Mouse (Mus musculus) kidney, embryonic 15.5 days (tissue): Measurements from ENCODE around the gene Nipa2. TPM values are rescaled to one million over a fixed set of nuclear protein-coding genes. Genes with fewer than 3 reads are reported as not detected.
A peak's percentile ranks its signal among the peaks of the same experiment; 100 is the strongest.

Source experiments
- ATAC-seq: fragments of 200-750 bp; cut with Nextera tagmentation; replicated peaks from 2 replicates; pipeline ENCODE4 v1.8.0; 2017; ENCODE audit warnings: moderate TSS enrichment; ENCODE audit not compliant: low FRiP score
- H3K27ac ChIP-seq: fragments of 300-500 bp; sonication (generic); 2 replicates; pipeline ENCODE4 v1.5.1; 2015; ENCODE audit warnings: mild to moderate bottlenecking, inconsistent platforms
- H3K27me3 ChIP-seq: fragments of 300-500 bp; sonication (generic); 2 replicates; pipeline ENCODE4 v1.6.1; 2015; ENCODE audit warnings: inconsistent platforms
- H3K36me3 ChIP-seq: fragments of 300-500 bp; sonication (generic); 2 replicates; pipeline ENCODE4 v1.6.1; 2015; ENCODE audit warnings: inconsistent platforms
- H3K4me1 ChIP-seq: fragments of 300-500 bp; sonication (generic); 2 replicates; pipeline ENCODE4 v1.6.1; 2015; ENCODE audit warnings: inconsistent platforms
- H3K4me2 ChIP-seq: fragments of 300-500 bp; sonication (generic); 2 replicates; pipeline ENCODE4 v1.6.1; 2015; ENCODE audit warnings: moderate library complexity, mild to moderate bottlenecking, inconsistent platforms
- H3K4me3 ChIP-seq: fragments of 300-500 bp; sonication (generic); replicated peaks from 2 replicates; pipeline ENCODE4 v1.5.1; 2015; ENCODE audit warnings: mild to moderate bottlenecking, inconsistent platforms
- H3K9ac ChIP-seq: fragments of 300-500 bp; sonication (generic); 2 replicates; pipeline ENCODE4 v1.6.1; 2015; ENCODE audit warnings: mild to moderate bottlenecking, inconsistent platforms
- H3K9me3 ChIP-seq: fragments of 300-500 bp; sonication (generic); replicated peaks from 2 replicates; pipeline ENCODE4 v1.6.1; 2016; ENCODE audit warnings: inconsistent platforms
- whole genome bisulfite sequencing: fragments of 180-500 bp; shearing (Covaris S2); methylation state at CpG from one replicate; pipeline ENCODE4 v1.1.7; 2015; ENCODE audit warnings: mixed read lengths; 5-methylcytosine and 5-hydroxymethylcytosine counted together
- polyA plus RNA-seq: library from polyadenylated mRNA; unstranded; fragments of >200 nt; fragmentation: Nextera tagmentation; extraction: Ambion mirVana; gene quantifications from 2 replicates; pipeline ENCODE4 v1.2.1, GENCODE M21; 2015

The Nipa2 gene
- polyA plus RNA-seq, 1 experiment from 2014 or later, result 45.5 TPM

DNA sequence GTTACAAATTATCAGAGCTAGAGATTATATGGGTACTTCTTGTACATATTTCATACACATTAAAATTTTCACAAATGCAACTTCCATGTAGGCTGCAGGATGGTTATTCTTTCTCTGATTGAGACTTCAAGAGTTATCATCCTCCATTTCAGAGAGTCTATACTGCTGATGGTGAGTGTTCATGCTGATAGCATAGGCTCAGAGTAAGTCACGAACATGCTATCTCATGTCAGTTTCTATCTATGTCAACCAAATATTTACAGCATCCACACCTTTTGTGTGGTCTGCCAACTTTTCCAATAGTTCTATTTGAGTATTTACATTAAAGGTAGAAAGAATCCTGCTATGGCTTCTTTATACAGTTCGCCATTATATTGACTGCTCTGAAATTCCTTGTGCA, 19.2 kb upstream of the Nipa2 start:
- WGBS, result 91% methylated on average over 2 of the region's 2 CpGs
- H3K4me3 ChIP-seq, result no peak overlapping the region
- no peak for ATAC-seq

DNA sequence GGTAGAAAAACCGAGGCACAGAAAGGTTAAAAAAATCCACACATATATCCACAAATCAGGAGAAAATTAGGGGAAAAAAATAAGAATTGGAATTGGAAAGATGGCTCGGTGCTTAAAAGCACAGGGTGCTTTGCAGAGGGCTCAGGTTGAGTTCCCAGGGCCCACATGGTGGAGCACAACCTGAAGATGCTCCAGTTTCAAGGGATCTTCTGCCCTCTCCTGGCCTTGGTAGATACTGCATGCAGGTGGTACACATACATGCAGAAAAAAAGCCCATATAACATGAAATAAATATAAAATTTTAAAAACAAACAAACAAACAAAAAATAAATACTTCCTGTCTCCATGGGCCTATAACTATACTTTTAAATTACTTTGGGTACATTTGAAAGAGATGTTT, 12.2 kb upstream of the Nipa2 start:
- peaks cover 13% of the 10 kb centered on the region for H3K36me3 ChIP-seq
- no peak overlapping the region for H3K4me2 ChIP-seq
- ATAC-seq, result no peak
- WGBS, result 96% methylated on average over 2 of the region's 2 CpGs
- no peak overlapping the region for H3K9ac ChIP-seq
- no peak overlapping the region for H3K4me3 ChIP-seq
- H3K27me3 ChIP-seq, result no peaks in the 10 kb centered on the region
- H3K4me1 ChIP-seq, result no peaks in the 10 kb centered on the region
- no peak overlapping the region for H3K27ac ChIP-seq
- H3K9me3 ChIP-seq, result no peaks in the 10 kb centered on the region

More for the DNA sequence above, 19.2 kb upstream of the Nipa2 start:
- H3K27ac ChIP-seq, result no peak overlapping the region
- no peak overlapping the region for H3K4me2 ChIP-seq
- H3K4me1 ChIP-seq, result no peaks in the 10 kb centered on the region
- no peaks in the 10 kb centered on the region for H3K27me3 ChIP-seq
- H3K36me3 ChIP-seq, result peaks cover 15% of the 10 kb centered on the region; the same call in 1 of the 2 replicates
- no peaks in the 10 kb centered on the region for H3K9me3 ChIP-seq
- no peak overlapping the region for H3K9ac ChIP-seq

DNA sequence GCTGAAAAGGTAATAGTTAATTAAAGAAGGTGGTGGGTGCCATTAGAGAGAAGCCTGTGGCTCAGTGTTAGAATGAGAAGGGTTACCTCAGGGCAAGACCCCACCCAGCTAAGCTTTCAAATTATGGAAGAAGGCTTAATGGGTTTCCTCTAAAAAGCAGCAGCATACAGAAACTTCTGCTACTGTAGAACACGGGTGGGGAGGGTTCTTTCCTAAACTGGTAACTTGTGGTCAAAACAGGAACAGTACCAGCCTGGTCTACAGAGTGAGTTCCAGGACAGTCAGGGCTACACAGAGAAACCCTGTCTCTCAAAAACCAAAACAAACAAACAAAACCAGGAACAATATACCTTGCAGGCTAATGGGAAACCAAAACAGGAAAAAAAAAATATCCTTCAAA, 7.1 kb upstream of the Nipa2 start:
- H3K9ac ChIP-seq, result no peak overlapping the region
- WGBS, result 73% methylated on average over 1 of the region's 1 CpGs
- H3K9me3 ChIP-seq, result no peaks in the 10 kb centered on the region
- H3K36me3 ChIP-seq, result peaks cover 4% of the 10 kb centered on the region
- no peak overlapping the region for H3K27ac ChIP-seq
- H3K27me3 ChIP-seq, result no peaks in the 10 kb centered on the region
- H3K4me2 ChIP-seq, result no peak overlapping the region
- no peak overlapping the region for H3K4me3 ChIP-seq
- no peak for ATAC-seq
- peaks cover 7% of the 10 kb centered on the region; the same call in 1 of the 2 replicates for H3K4me1 ChIP-seq

DNA sequence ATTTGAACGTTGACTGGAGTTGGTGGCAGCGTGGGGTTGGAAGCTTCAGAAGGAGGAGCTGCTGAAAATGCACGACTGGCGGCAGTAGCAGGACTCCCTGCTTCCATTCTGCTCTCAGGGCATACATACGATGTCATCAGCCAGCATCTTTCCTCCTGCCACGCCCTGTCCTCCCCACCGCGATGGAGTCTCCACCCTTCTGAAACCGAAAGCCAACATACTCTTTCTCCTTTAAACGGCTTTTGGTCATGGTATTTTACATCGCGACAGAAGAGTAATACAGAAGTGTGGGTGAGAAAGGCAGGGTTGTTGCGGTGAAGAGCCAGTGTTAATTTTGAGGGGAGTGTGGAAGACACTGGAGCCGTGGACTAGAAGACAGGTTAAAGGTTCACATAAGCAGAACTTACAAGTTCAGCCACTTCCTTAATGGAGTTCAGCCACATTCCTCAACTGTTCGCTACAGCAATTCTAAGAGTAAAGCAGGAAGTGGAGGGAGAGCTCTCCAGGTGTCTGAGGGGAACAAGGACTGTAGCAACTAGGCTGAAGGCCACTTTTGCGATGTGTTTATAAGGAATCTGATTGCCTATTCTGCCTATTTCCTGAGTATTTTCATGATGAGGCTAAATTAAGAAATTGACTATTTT, 6.1 kb upstream of the Nipa2 start:
- no peak for ATAC-seq

DNA sequence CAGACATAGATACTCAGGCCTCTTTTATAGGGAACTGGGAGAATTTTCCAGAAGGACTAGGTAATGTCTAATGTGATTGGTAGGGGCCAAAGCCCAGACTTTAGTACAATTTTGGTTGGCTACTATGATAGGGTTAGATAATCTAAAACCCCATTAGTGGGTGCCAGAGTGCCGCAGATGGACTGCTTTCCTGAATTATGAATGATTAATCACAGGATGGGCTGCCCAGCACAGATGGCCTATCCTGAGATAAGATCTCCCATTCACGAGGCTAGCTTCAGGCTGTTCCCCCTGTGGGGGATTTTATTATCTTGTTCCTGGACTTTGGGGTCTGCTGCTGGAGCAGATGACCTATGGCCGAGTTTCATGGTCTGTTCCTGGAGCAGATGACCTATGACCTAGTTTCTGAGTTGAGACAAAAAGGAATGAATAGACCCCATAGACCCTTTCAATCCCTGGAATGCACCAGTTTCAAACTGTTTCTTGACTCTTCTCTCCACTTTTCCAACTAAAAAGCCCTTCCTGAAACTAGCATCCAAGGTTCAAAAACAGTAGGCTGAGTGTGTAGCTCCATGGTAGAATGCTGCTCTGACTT, 4.7 kb upstream of the Nipa2 start:
- Histone ChIP-seq H3K36me3 (no peaks in the 10 kb centered on the region), H3K27me3 (no peaks in the 10 kb centered on the region), H3K9me3 (no peaks in the 10 kb centered on the region), H3K27ac (no peak overlapping the region), H3K4me3 (no peak overlapping the region), H3K9ac (no peak overlapping the region), H3K4me1 (peaks cover 15% of the 10 kb centered on the region; the same call in 1 of the 2 replicates), H3K4me2 (no peak overlapping the region)
- ATAC-seq, result no peak
- WGBS, result 31% methylated on average over 3 of the region's 3 CpGs

More for the DNA sequence above, 6.1 kb upstream of the Nipa2 start:
- peak overlapping the region; percentile 29 for H3K4me3 ChIP-seq
- WGBS, result 42% methylated on average over 16 of the region's 16 CpGs
- no peaks in the 10 kb centered on the region for H3K9me3 ChIP-seq
- no peaks in the 10 kb centered on the region for H3K27me3 ChIP-seq
- H3K27ac ChIP-seq, result no peak overlapping the region
- peak overlapping the region; percentile 49 for H3K4me2 ChIP-seq
- no peaks in the 10 kb centered on the region for H3K36me3 ChIP-seq
- H3K4me1 ChIP-seq, result peaks cover 9% of the 10 kb centered on the region; the same call in 1 of the 2 replicates
- no peak overlapping the region for H3K9ac ChIP-seq

DNA sequence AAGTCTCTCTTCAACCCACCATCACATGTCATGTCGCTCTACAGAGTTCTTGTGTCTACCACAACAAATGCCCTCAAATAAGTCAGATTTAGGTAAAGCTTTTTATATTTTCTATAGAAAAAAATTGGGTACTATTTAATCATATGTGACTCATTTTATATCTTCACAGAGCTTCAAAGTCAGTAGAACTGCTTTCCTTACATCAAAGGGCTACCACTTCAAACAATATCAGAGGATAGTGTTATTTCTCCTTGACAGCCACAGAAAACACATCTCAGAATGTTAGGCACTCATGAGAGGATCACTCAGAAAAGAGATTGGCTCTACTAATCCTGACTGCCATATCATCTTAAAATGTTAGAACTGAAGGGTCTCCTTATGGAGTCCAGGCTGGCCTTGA, 1.8 kb downstream of the Nipa2 start:
- ATAC-seq, result no peak
- Histone ChIP-seq H3K4me2 (0 out of 2 replicates have a peak overlapping the region, but pooled peaks have one; percentile 36), H3K4me1 (peaks cover 15% of the 10 kb centered on the region; the same call in 1 of the 2 replicates), H3K4me3 (no peak overlapping the region), H3K27me3 (no peaks in the 10 kb centered on the region), H3K9me3 (no peaks in the 10 kb centered on the region), H3K9ac (no peak overlapping the region), H3K27ac (no peak overlapping the region), H3K36me3 (peaks cover 16% of the 10 kb centered on the region; the same call in 1 of the 2 replicates)
- 98% methylated on average over 1 of the region's 1 CpGs for WGBS

DNA sequence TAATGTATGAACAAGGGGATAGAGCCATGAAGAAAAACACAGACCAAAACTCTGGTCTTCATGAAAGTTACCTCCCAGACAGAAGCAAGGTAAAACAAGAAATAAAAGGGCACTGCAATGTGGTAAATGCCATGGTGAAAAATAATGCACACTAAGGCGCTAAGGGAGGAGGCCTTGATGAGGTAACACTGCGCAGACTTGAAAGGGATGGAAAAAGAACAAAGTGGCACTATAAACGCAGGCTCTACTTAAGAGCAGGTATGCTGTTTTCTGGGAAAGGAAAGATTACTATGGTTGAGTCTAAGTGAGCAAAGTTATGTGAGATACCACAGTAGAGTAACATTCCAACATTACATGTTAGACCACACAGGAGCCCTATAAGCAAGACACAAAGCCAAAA, 2.5 kb downstream of the Nipa2 start:
- no peak overlapping the region for H3K27ac ChIP-seq
- no peaks in the 10 kb centered on the region for H3K27me3 ChIP-seq
- WGBS, result 96% methylated on average over 3 of the region's 3 CpGs
- H3K9me3 ChIP-seq, result no peaks in the 10 kb centered on the region
- no peak overlapping the region for H3K4me2 ChIP-seq
- H3K36me3 ChIP-seq, result peaks cover 21% of the 10 kb centered on the region; the same call in 1 of the 2 replicates
- no peak for ATAC-seq
- H3K9ac ChIP-seq, result no peak overlapping the region
- H3K4me3 ChIP-seq, result no peak overlapping the region
- H3K4me1 ChIP-seq, result peaks cover 15% of the 10 kb centered on the region; the same call in 1 of the 2 replicates

DNA sequence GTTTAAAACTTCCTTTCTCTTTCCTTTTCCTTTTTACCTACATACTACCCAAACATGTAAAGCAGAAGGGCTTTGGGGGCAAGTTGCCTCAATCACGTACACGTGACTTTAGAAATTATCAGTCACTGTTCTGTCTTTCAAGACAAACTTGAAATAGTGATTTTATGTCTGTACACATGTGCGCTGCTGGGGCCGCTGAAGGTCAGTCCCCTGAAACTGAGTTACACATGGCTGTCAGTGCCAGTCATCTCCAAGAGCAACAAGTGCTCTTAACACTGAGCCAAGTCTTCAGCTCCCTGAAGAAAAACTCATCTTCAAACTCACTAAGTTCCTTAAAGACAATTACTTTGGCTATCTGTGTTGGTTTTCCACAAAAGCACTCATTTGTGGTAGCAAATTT, 4.4 kb downstream of the Nipa2 start:
- Histone ChIP-seq H3K9ac (no peak overlapping the region), H3K27ac (no peak overlapping the region), H3K36me3 (peaks cover 32% of the 10 kb centered on the region), H3K4me1 (peaks cover 8% of the 10 kb centered on the region; the same call in 1 of the 2 replicates), H3K27me3 (no peaks in the 10 kb centered on the region), H3K4me2 (no peak overlapping the region), H3K4me3 (no peak overlapping the region), H3K9me3 (peaks cover 5% of the 10 kb centered on the region; the same call in 1 of the 2 replicates)
- 92% methylated on average over 4 of the region's 4 CpGs for WGBS
- ATAC-seq, result no peak

DNA sequence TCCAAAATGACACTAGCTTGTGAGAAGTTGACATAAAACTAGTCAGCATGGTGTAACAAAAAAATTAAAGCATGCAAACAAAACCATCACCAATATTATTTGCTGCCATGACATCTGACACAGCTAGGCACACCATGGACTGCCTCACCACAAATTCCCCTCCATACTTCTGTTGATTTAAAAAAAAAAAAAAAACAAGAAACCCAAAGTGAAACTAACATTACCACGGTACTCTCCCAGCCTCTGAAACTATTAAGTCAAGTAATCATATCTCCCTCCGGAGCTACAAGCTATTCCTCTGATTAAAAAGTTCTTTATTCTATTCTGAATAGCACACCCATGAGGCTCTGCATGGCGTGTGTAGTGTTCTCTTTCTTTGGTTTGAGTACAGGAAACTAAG, 5.1 kb downstream of the Nipa2 start:
- ATAC-seq, result no peak
- Histone ChIP-seq H3K4me1 (peaks cover 7% of the 10 kb centered on the region; the same call in 1 of the 2 replicates), H3K27ac (no peak overlapping the region), H3K36me3 (peaks cover 32% of the 10 kb centered on the region), H3K9ac (no peak overlapping the region), H3K4me3 (no peak overlapping the region), H3K27me3 (no peaks in the 10 kb centered on the region), H3K4me2 (no peak overlapping the region), H3K9me3 (peaks cover 5% of the 10 kb centered on the region; the same call in 1 of the 2 replicates)
- 93% methylated on average over 3 of the region's 3 CpGs for WGBS

DNA sequence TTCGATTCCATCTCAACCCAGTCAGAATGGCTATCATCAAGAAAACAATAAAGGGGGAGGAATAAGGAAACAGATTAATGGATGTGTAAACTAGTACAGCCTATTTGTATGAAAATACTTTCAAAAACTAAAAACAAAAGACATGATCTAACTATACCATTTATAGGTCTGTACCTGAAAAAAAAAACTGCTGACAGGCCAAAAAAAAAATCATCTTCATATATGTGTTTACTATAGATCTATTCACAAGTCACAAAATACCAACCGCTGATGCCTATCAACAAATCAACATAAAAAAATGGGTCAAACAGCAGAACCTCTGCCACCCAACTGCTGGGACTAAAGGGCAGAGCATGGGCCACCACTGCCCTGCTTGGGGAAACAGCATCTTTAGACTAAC, 6.2 kb downstream of the Nipa2 start:
- no peak overlapping the region for H3K9ac ChIP-seq
- H3K4me1 ChIP-seq, result peaks cover 5% of the 10 kb centered on the region; the same call in 1 of the 2 replicates
- no peaks in the 10 kb centered on the region for H3K27me3 ChIP-seq
- no peak overlapping the region for H3K4me3 ChIP-seq
- H3K4me2 ChIP-seq, result no peak overlapping the region
- no peak for ATAC-seq
- H3K36me3 ChIP-seq, result peaks cover 32% of the 10 kb centered on the region
- WGBS, result 96% methylated on average over 2 of the region's 2 CpGs
- no peak overlapping the region for H3K27ac ChIP-seq
- H3K9me3 ChIP-seq, result peaks cover 5% of the 10 kb centered on the region; the same call in 1 of the 2 replicates

DNA sequence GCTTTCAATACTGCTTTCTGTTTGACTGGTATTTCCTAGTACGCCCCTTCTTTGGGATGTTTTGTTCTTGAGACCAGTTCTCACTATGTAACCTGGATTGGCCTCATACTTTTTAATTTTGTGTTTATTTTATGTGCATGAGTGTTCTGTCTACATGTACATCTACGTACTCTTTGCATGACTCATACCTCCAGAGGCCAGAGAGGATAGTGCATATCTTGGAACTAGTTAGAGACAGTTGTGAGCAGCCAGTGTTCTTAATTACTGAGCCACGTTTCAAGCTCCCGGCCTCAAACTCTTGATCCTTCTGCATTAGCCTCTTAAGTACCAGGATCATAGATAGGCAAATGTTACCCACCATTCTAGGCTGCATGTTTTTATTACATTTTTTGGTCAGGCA, 23.9 kb downstream of the Nipa2 start:
- Histone ChIP-seq H3K36me3 (peaks cover 40% of the 10 kb centered on the region), H3K27ac (no peak overlapping the region), H3K4me3 (no peak overlapping the region), H3K4me2 (no peak overlapping the region), H3K9me3 (no peaks in the 10 kb centered on the region), H3K9ac (no peak overlapping the region), H3K27me3 (no peaks in the 10 kb centered on the region), H3K4me1 (no peaks in the 10 kb centered on the region)
- 93% methylated on average over 4 of the region's 4 CpGs for WGBS
- no peak for ATAC-seq

DNA sequence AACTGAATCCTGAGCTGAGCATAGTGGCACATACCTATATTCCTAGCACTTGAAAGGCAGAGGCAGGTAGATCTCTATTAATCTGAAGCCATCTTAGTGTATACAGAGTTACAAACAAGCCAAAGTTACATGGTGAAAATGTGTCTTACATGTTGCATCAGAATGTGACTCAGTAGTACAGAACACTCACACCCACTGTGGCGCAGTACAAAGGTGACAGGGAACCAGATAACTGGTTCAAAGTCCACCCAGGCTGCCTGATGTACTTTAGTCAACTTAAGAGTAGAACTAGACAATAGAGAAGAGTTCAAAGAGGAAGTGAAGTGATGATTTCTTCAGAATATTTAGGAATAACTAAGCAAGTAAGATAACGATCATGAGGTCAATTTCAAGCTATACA, 27.3 kb downstream of the Nipa2 start:
- Histone ChIP-seq H3K9ac (no peak overlapping the region), H3K27ac (no peak overlapping the region), H3K9me3 (no peaks in the 10 kb centered on the region), H3K4me2 (no peak overlapping the region), H3K4me1 (no peaks in the 10 kb centered on the region), H3K4me3 (no peak overlapping the region), H3K27me3 (no peaks in the 10 kb centered on the region), H3K36me3 (peaks cover 51% of the 10 kb centered on the region)
- ATAC-seq, result no peak
- WGBS, result 94% methylated on average over 2 of the region's 2 CpGs
